Mouse (Mus musculus): ENCODE results near the gene Sema4c. TPM values are rescaled to one million over a fixed set of nuclear protein-coding genes. Genes with fewer than 3 reads are reported as not detected.

Gene Sema4c
- total and polyA plus RNA-seq, 3 experiments = 0.19 to 1.4 TPM; not detected in 1

DNA sequence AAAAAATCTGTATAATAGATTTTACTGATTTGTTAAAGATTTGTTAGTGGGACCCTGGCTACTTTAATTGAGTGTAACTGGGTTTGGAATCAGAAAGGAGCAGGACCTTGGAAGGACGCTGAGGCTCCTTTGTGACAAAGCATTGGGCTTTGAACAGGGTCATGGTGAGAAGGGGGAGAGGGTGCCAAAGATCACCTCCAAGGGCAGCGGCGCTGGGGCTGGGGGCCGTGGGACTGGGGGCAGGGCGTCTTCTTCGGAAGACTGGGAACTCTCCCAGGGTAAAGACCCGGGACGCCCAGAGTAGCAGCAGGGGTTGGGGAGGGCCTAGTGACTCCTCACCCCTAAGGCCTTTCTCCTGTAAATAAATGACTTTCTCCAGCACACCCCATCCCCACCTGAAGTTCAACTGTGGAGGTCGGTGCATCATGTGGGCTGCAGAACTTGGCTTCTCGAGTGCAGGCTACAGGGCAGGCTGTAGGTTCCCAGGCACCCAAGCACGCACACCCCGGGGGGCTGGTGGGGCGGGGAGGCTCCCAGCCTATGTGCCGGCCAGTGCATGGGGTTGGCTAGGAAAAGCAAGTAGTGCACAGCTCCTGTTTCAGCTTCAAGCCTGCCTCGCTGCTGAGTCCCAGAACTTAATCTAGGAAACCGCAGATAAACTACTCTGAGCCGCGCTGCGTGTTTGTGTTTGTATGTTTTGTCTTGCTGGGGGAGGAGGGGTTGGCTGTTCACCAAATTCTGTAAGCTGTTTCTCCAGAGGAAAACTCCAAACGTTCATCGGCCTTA is 9.9 kb upstream of the Sema4c start:
- H3K9ac ChIP-seq (ENCODE audit: control insufficient read depth, low read depth, low read length, poor library complexity, severe bottlenecking) = no peak overlapping the region
- no peaks in the 10 kb centered on the region for H3K9me3 ChIP-seq (replicated peaks; ENCODE audit: insufficient read depth, low read length)
- no peaks in the 10 kb centered on the region for H3K79me2 ChIP-seq (ENCODE audit: control insufficient read depth, insufficient read depth, low read length, poor library complexity)
- H3K27me3 ChIP-seq (ENCODE audit: control insufficient read depth in 1 of 2, insufficient read depth in 2 of 2, low read length in 2 of 2) = no peaks in the 10 kb centered on the region; a peak in 4 of 4 replicates
- no peak overlapping the region for H3K4me3 ChIP-seq (ENCODE audit: control insufficient read depth in 1 of 2, insufficient read depth in 1 of 2, low read depth in 2 of 2, low read length in 2 of 2)
- H3K36me3 ChIP-seq (ENCODE audit: control insufficient read depth in 1 of 2, insufficient read depth in 2 of 2, low read length in 2 of 2) = no peaks in the 10 kb centered on the region
- no peaks in the 10 kb centered on the region for H3K4me1 ChIP-seq (ENCODE audit: control insufficient read depth in 1 of 2, insufficient read depth in 2 of 2, low read length in 2 of 2)
- H3K27ac ChIP-seq (ENCODE audit: control insufficient read depth, low read depth, low read length) = no peak overlapping the region
- TF ChIP-seq TAL1 (IDR thresholded peaks at IDR 0.05; ENCODE audit: low read length) (no peak), RCOR1 (IDR thresholded peaks at IDR 0.05; ENCODE audit: low read depth, low read length) (no peak), SIN3A (IDR thresholded peaks at IDR 0.05; ENCODE audit: low read length) (no peak), POLR2A (IDR thresholded peaks at IDR 0.05; ENCODE audit: control insufficient read depth in 1 of 2, insufficient read depth in 1 of 2, low read depth in 1 of 2, low read length in 2 of 2, poor library complexity in 1 of 2) (no peak), MXI1 (IDR thresholded peaks at IDR 0.05; ENCODE audit: low read depth, low read length) (no peak), MEF2A (IDR thresholded peaks at IDR 0.05; ENCODE audit: extremely low read depth, insufficient replicate concordance, low read depth, low read length, poor library complexity, severe bottlenecking) (no peak), MAX (IDR thresholded peaks at IDR 0.05; ENCODE audit: low read length) (no peak), BHLHE40 (IDR thresholded peaks at IDR 0.05; ENCODE audit: borderline replicate concordance, low read depth, low read length) (no peak), GABPA (IDR thresholded peaks at IDR 0.05; ENCODE audit: low read depth, low read length) (no peak), EP300 (IDR thresholded peaks at IDR 0.05; ENCODE audit: low read depth in 1 of 2, low read length in 2 of 2) (no peak), USF2 (IDR thresholded peaks at IDR 0.05; ENCODE audit: borderline replicate concordance in 1 of 2, insufficient read depth in 1 of 2, low read depth in 1 of 2, low read length in 2 of 2) (no peak), RAD21 (IDR thresholded peaks at IDR 0.05; ENCODE audit: low read depth, low read length) (no peak)
- no peak for DNase-seq (ENCODE audit: low read depth, low spot score)

DNA sequence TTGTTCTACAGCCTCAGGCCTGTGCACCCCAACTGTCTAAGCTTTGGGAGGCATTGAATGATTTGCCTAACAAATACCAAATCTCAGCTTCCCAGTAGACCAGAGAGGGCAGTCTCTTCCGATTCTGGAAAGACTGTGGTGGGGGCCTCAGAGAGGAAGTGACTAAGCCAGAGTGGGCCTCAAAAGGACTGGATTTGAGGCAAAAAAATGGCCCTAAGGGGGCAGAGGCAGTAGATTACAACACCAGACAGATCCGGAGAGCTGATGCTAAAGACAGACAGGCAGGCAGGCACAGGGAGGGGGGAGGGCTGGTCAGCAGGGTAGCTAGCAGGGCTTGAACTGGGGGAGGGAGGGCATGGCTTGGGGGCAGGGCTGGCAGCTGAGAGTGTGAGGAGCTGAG is 8.3 kb upstream of the Sema4c start:
- H3K4me1 ChIP-seq (ENCODE audit: control insufficient read depth in 1 of 2, insufficient read depth in 2 of 2, low read length in 2 of 2) = peaks cover 2 to 10% of the 10 kb centered on the region in 2 experiments; a peak in 3 of 4 replicates
- H3K27me3 ChIP-seq (ENCODE audit: control insufficient read depth in 1 of 2, insufficient read depth in 2 of 2, low read length in 2 of 2) = no peaks in the 10 kb centered on the region; a peak in 2 of 4 replicates
- no peak for DNase-seq (ENCODE audit: low read depth, low spot score)
- no peak overlapping the region for H3K4me3 ChIP-seq (ENCODE audit: control insufficient read depth in 1 of 2, insufficient read depth in 1 of 2, low read depth in 2 of 2, low read length in 2 of 2)
- H3K36me3 ChIP-seq (ENCODE audit: control insufficient read depth in 1 of 2, insufficient read depth in 2 of 2, low read length in 2 of 2) = no peaks in the 10 kb centered on the region
- H3K9ac ChIP-seq (ENCODE audit: control insufficient read depth, low read depth, low read length, poor library complexity, severe bottlenecking) = no peak overlapping the region
- TF ChIP-seq HCFC1 (IDR thresholded peaks at IDR 0.05; ENCODE audit: low read depth, low read length) (no peak), TAL1 (IDR thresholded peaks at IDR 0.05; ENCODE audit: low read length) (no peak), ZC3H11A (IDR thresholded peaks at IDR 0.05; ENCODE audit: low read depth, low read length) (no peak), POLR2AphosphoS5 (IDR thresholded peaks at IDR 0.05; ENCODE audit: borderline replicate concordance, low read depth, low read length) (no peak), CHD2 (IDR thresholded peaks at IDR 0.05; ENCODE audit: low read length) (no peak), CHD1 (IDR thresholded peaks at IDR 0.05; ENCODE audit: low read depth, low read length) (no peak), ELF1 (IDR thresholded peaks at IDR 0.05; ENCODE audit: low read depth, low read length) (no peak), USF1 (IDR thresholded peaks at IDR 0.05; ENCODE audit: low read depth, low read length) (no peak), MAFK (IDR thresholded peaks at IDR 0.05; ENCODE audit: borderline replicate concordance, low read depth, low read length) (no peak)
- H3K79me2 ChIP-seq (ENCODE audit: control insufficient read depth, insufficient read depth, low read length, poor library complexity) = no peaks in the 10 kb centered on the region
- H3K9me3 ChIP-seq (replicated peaks; ENCODE audit: insufficient read depth, low read length) = no peaks in the 10 kb centered on the region
- H3K27ac ChIP-seq (ENCODE audit: control insufficient read depth, low read depth, low read length) = no peak overlapping the region
